In genomic region chr6:90428380-90428974, GRCm38 (mm10) we compare ENCODE assay signal across 8 mouse cellular contexts. TPM values are rescaled to one million over a fixed set of nuclear protein-coding genes. Genes with fewer than 3 reads are reported as not detected.
DNase-seq lines count a peak whose midpoint lies in the region; ATAC-seq lines count a peak whose summit lies in the region.

Cfap100 (minus strand) TSS chr6:90428797.

- no peaks in the 10 kb centered on the region for H3K36me3 ChIP-seq in erythroblast, embryonic 14.5 days (ENCODE audit: control insufficient read depth)
- no peaks in the 10 kb centered on the region for H3K36me3 ChIP-seq in intestine, embryonic 16.5 days (ENCODE audit: control insufficient read depth, insufficient read depth, low read length)

- H3K27ac ChIP-seq in intestine, embryonic 16.5 days (ENCODE audit: low read length), result no peak within 1 kb of the TSS

- under 1% methylated on average over 31 of the region's 31 CpGs for WGBS in intestine, embryonic 16.5 days

- peak; percentile 84 for DNase-seq in embryo, embryonic 9.5 days (ENCODE audit: extremely low spot score)
- peak; percentile 74 to 77 for DNase-seq in left cerebral cortex, postnatal 25 days (ENCODE audit: low spot score in 2 of 2)
- DNase-seq in right cerebral cortex, postnatal 4 days, result peak; percentile 76

- H3K9ac ChIP-seq in intestine, embryonic 16.5 days (ENCODE audit: low read depth, low read length), result peak within 1 kb of the TSS; percentile 70

- no peak for ATAC-seq in erythroblast, adult 5-6 weeks (replicated peaks; ENCODE audit: low FRiP score, poor library complexity, severe bottlenecking)
- peak; percentile 81 for ATAC-seq in granulocyte monocyte progenitor cell, adult 5-6 weeks (replicated peaks; ENCODE audit: poor library complexity, severe bottlenecking)
- peak; percentile 92 for ATAC-seq in intestine, embryonic 16.5 days
- peak; percentile 83 for ATAC-seq in megakaryocyte-erythroid progenitor cell, adult 5-6 weeks (replicated peaks; ENCODE audit: low FRiP score, low TSS enrichment, poor library complexity, severe bottlenecking)

- peaks cover 21% of the 10 kb centered on the region for H3K27me3 ChIP-seq in erythroblast, embryonic 14.5 days (ENCODE audit: control insufficient read depth)
- H3K27me3 ChIP-seq in intestine, embryonic 16.5 days (replicated peaks; ENCODE audit: control insufficient read depth, insufficient read depth, low read length), result peaks cover 5% of the 10 kb centered on the region; the same call in 1 of the 2 replicates

- no peaks in the 10 kb centered on the region for H3K4me1 ChIP-seq in erythroblast, embryonic 14.5 days (ENCODE audit: control insufficient read depth)
- peaks cover 8% of the 10 kb centered on the region; the same call in 1 of the 2 replicates for H3K4me1 ChIP-seq in intestine, embryonic 16.5 days (ENCODE audit: control insufficient read depth, insufficient read depth, low read length)

- H3K4me2 ChIP-seq in intestine, embryonic 16.5 days (ENCODE audit: low read depth, low read length), result peak within 1 kb of the TSS; percentile 96

- H3K9me3 ChIP-seq in erythroblast, embryonic 14.5 days (ENCODE audit: control insufficient read depth, low read length), result no peaks in the 10 kb centered on the region
- no peaks in the 10 kb centered on the region for H3K9me3 ChIP-seq in intestine, embryonic 16.5 days (ENCODE audit: control insufficient read depth, low read length)

- intact Hi-C loops in left cerebral cortex, postnatal 25 days (cut with DNase I), result loop anchor here (5.0 to 10.0 kb wide), 2 partner anchors 56 to 754 kb away; no protein-coding TSS in a partner anchor

- H3K4me3 ChIP-seq in erythroblast, embryonic 14.5 days (replicated peaks), result peak within 1 kb of the TSS; percentile 28
- H3K4me3 ChIP-seq in intestine, embryonic 16.5 days (ENCODE audit: low read length), result peak within 1 kb of the TSS; percentile 48

RNA-seq across cellular contexts. Expression of gene Cfap100, which starts in this region (rescaled TPM):
- not detected in 2 replicates for polyA plus RNA-seq in erythroblast, embryonic 14.5 days (2012)
- not detected in 2 replicates for total RNA-seq in erythroblast, adult 5-6 weeks (2015; ENCODE audit: low replicate concordance)
- total RNA-seq in erythroblast, adult 5-6 weeks (2017; ENCODE audit: low replicate concordance), result not detected in 2 replicates
- total RNA-seq in granulocyte monocyte progenitor cell, adult 5-6 weeks (2014; fragmentation: Nextera tagmentation), result not detected in 2 replicates
- not detected in 2 replicates for total RNA-seq in granulocyte monocyte progenitor cell, adult 5-6 weeks (2017)
- 0.27 and 0.32 TPM in 2 replicates for polyA plus RNA-seq in intestine, embryonic 16.5 days (2015; fragmentation: Nextera tagmentation; extraction: Ambion mirVana)
- total RNA-seq in left cerebral cortex, postnatal 25 days (2021), result 1 to 10 TPM; 3.8 to 3.9 TPM
- not detected in 2 replicates for total RNA-seq in megakaryocyte-erythroid progenitor cell, adult 5-6 weeks (2014; fragmentation: Nextera tagmentation)
- total RNA-seq in megakaryocyte-erythroid progenitor cell, adult 5-6 weeks (2017), result not detected in 2 replicates

Comparison
In these comparisons a context has a peak if more than half of its experiments do, and no peak if none do; other contexts are left out.
1. RNA of gene Cfap100 (total RNA-seq): 3.8 to 3.9 TPM in left cerebral cortex, postnatal 25 days; not detected in erythroblast, adult 5-6 weeks, not detected in granulocyte monocyte progenitor cell, adult 5-6 weeks and not detected in megakaryocyte-erythroid progenitor cell, adult 5-6 weeks; every median in the first group is over 4 times any median in the second.
2. Peak in ATAC-seq in granulocyte monocyte progenitor cell, adult 5-6 weeks; RNA of the gene not detected or under 1 TPM.
3. Peak in ATAC-seq, H3K4me3 ChIP-seq, H3K9ac ChIP-seq and H3K4me2 ChIP-seq in intestine, embryonic 16.5 days; RNA of the gene not detected or under 1 TPM.
4. Peak in ATAC-seq in megakaryocyte-erythroid progenitor cell, adult 5-6 weeks; RNA of the gene not detected or under 1 TPM.
5. Peak in every context shown above with its lines, with median percentiles within 50 percentile points of each other: DNase-seq.